Mouse (Mus musculus): ENCODE results near the gene Dnajb14. TPM values are rescaled to one million over a fixed set of nuclear protein-coding genes. Genes with fewer than 3 reads are reported as not detected.

Gene Dnajb14
- total and polyA plus RNA-seq, 3 experiments, result 2.8 to 7.0 (median 4.4) TPM

GRCm38 (mm10) chr3:137932748-137933147 lies 65.3 kb downstream of the Dnajb14 start:
- Histone ChIP-seq H3K4me3 (replicated peaks in 1 of 3; ENCODE audit: low read depth in 2 of 3, low read length in 2 of 3, poor library complexity in 1 of 3) (no peak overlapping the region), H3K4me2 (ENCODE audit: insufficient read depth, low read depth, poor library complexity, severe bottlenecking) (no peak overlapping the region), H3K4me1 (ENCODE audit: control insufficient read depth in 1 of 2, insufficient read depth in 2 of 2) (peaks cover 6 to 39% of the 10 kb centered on the region in 2 experiments; a peak in 3 of 4 replicates), H3K27ac (ENCODE audit: insufficient read depth, low read depth) (no peak overlapping the region), H3K9ac (ENCODE audit: insufficient read depth, low read depth) (no peak overlapping the region), H3K9me3 (replicated peaks; ENCODE audit: low read length) (no peaks in the 10 kb centered on the region), H3K79me2 (replicated peaks; ENCODE audit: control insufficient read depth, extremely low read depth, insufficient read depth, poor library complexity, severe bottlenecking) (no peaks in the 10 kb centered on the region), H3K36me3 (replicated peaks in 1 of 2; ENCODE audit: control insufficient read depth in 1 of 2, insufficient read depth in 1 of 2, low read length in 1 of 2) (peaks cover 70 to 91% of the 10 kb centered on the region in 2 experiments), H3K27me3 (replicated peaks) (no peaks in the 10 kb centered on the region)
- dilution Hi-C loops (cut with MboI; ENCODE audit: extremely low pct_ligation_motif_present, extremely low pct_unique_long_range_greater_than_20kb, low sequenced_read_pairs), result no loop called here
- in situ Hi-C loops (cut with MboI; ENCODE audit: low pct_ligation_motif_present, low pct_unique_long_range_greater_than_20kb, low sequenced_read_pairs), result no loop called here
- peak; percentile 47 for DNase-seq (ENCODE audit: extremely low read depth)
- TF ChIP-seq RAD21 (IDR thresholded peaks at IDR 0.05; ENCODE audit: low read depth, low read length) (no peak), NELFE (IDR thresholded peaks at IDR 0.05; ENCODE audit: low read depth, low read length) (no peak), POLR2A (IDR thresholded peaks at IDR 0.05; ENCODE audit: low read depth, low read length) (no peak), ETS1 (conservative IDR thresholded peaks at IDR 0.05; ENCODE audit: low read depth, low read length) (no peak), TBP (conservative IDR thresholded peaks at IDR 0.05; ENCODE audit: low read depth, low read length) (no peak), RCOR1 (conservative IDR thresholded peaks at IDR 0.05; ENCODE audit: low read depth, low read length) (no peak), SIN3A (IDR thresholded peaks at IDR 0.05; ENCODE audit: low read length) (0 out of 2 replicates have a peak, but pooled peaks have one; percentile 22), TCF12 (IDR thresholded peaks at IDR 0.05; ENCODE audit: low read depth, low read length) (peak; percentile 53; the same call in 1 of the 2 replicates)

- Histone ChIP-seq H3K9ac (ENCODE audit: insufficient read depth, low read depth) (no peak overlapping the region), H3K4me1 (ENCODE audit: control insufficient read depth in 1 of 2, insufficient read depth in 2 of 2) (peaks cover 6 to 44% of the 10 kb centered on the region in 2 experiments; a peak in 3 of 4 replicates), H3K36me3 (replicated peaks in 1 of 2; ENCODE audit: control insufficient read depth in 1 of 2, insufficient read depth in 1 of 2, low read length in 1 of 2) (peaks cover 75 to 94% of the 10 kb centered on the region in 2 experiments), H3K9me3 (replicated peaks; ENCODE audit: low read length) (no peaks in the 10 kb centered on the region), H3K27ac (ENCODE audit: insufficient read depth, low read depth) (no peak overlapping the region), H3K79me2 (replicated peaks; ENCODE audit: control insufficient read depth, extremely low read depth, insufficient read depth, poor library complexity, severe bottlenecking) (no peaks in the 10 kb centered on the region), H3K27me3 (replicated peaks) (no peaks in the 10 kb centered on the region), H3K4me3 (replicated peaks in 1 of 3; ENCODE audit: low read depth in 2 of 3, low read length in 2 of 3, poor library complexity in 1 of 3) (no peak overlapping the region), H3K4me2 (ENCODE audit: insufficient read depth, low read depth, poor library complexity, severe bottlenecking) (no peak overlapping the region)
- 0 out of 2 replicates have a peak, but pooled peaks have one; percentile 31 for TF ChIP-seq MAZ (IDR thresholded peaks at IDR 0.05; ENCODE audit: low read depth, low read length)
- TF ChIP-seq IRF4 (IDR thresholded peaks at IDR 0.05; ENCODE audit: low read depth, low read length), result peak; percentile 80
- TF ChIP-seq KAT2A (IDR thresholded peaks at IDR 0.05; ENCODE audit: insufficient replicate concordance, low read length), result no peak
- no peak for TF ChIP-seq MAX (IDR thresholded peaks at IDR 0.05; ENCODE audit: low read length)
- 0 out of 2 replicates have a peak, but pooled peaks have one; percentile 7 for TF ChIP-seq ELF1 (IDR thresholded peaks at IDR 0.05; ENCODE audit: low read depth, low read length)
- peak; percentile 60 for TF ChIP-seq SIN3A (IDR thresholded peaks at IDR 0.05; ENCODE audit: low read length)
- TF ChIP-seq ZNF384 (IDR thresholded peaks at IDR 0.05; ENCODE audit: low read depth, low read length), result no peak
- peak; percentile 60; the same call in 1 of the 2 replicates for TF ChIP-seq JUND (conservative IDR thresholded peaks at IDR 0.05; ENCODE audit: low read depth, low read length)
- peak; percentile 79 for TF ChIP-seq EP300 (IDR thresholded peaks at IDR 0.05; ENCODE audit: low read length)
- TF ChIP-seq JUN (IDR thresholded peaks at IDR 0.05; ENCODE audit: insufficient read depth, low read depth, low read length), result peak; percentile 51
- TF ChIP-seq E2F4 (IDR thresholded peaks at IDR 0.05; ENCODE audit: insufficient replicate concordance, low read depth, low read length), result no peak
- no peak for TF ChIP-seq PAX5 (IDR thresholded peaks at IDR 0.05; ENCODE audit: low read length)
- TF ChIP-seq POLR2A (IDR thresholded peaks at IDR 0.05; ENCODE audit: low read depth, low read length), result no peak; the same call in 1 of the 2 replicates
- peak; percentile 67; the same call in 1 of the 2 replicates for TF ChIP-seq RCOR1 (conservative IDR thresholded peaks at IDR 0.05; ENCODE audit: low read depth, low read length)
- TF ChIP-seq MXI1 (IDR thresholded peaks at IDR 0.05; ENCODE audit: low read depth, low read length), result no peak
- TF ChIP-seq ETS1 (conservative IDR thresholded peaks at IDR 0.05; ENCODE audit: low read depth, low read length), result peak; percentile 59
- peak; percentile 35; the same call in 1 of the 2 replicates for TF ChIP-seq MEF2A (IDR thresholded peaks at IDR 0.05; ENCODE audit: borderline replicate concordance, low read depth, low read length)
- TF ChIP-seq CHD2 (IDR thresholded peaks at IDR 0.05; ENCODE audit: low read length), result no peak
- no peak for TF ChIP-seq TCF12 (IDR thresholded peaks at IDR 0.05; ENCODE audit: low read depth, low read length)
- no peak for TF ChIP-seq USF1 (IDR thresholded peaks at IDR 0.05; ENCODE audit: low read depth, low read length)
- TF ChIP-seq MYC (IDR thresholded peaks at IDR 0.05; ENCODE audit: low read depth, low read length), result no peak
- peak; percentile 42 for DNase-seq (ENCODE audit: extremely low read depth)
- dilution Hi-C loops (cut with MboI; ENCODE audit: extremely low pct_ligation_motif_present, extremely low pct_unique_long_range_greater_than_20kb, low sequenced_read_pairs), result no loop called here
- in situ Hi-C loops (cut with MboI; ENCODE audit: low pct_ligation_motif_present, low pct_unique_long_range_greater_than_20kb, low sequenced_read_pairs), result no loop called here
Measured at GRCm38 (mm10) chr3:137933986-137934385, 66.5 kb downstream of the Dnajb14 start.

Measured in CH12.LX (cell line).